Mouse (Mus musculus): ENCODE data around the gene Chn1.

GRCm38 (mm10) chr2:73690783-73691604, 84.2 kb downstream of the Chn1 start:
- TF ChIP-seq CTCF (IDR thresholded peaks at IDR 0.05; ENCODE audit: low read depth, low read length), result no peak
- no peak for TF ChIP-seq POLR2A (IDR thresholded peaks at IDR 0.05; ENCODE audit: borderline replicate concordance, low read depth, low read length)
